ENCODE assay signal across 7 mouse cellular contexts in the genomic region with DNA sequence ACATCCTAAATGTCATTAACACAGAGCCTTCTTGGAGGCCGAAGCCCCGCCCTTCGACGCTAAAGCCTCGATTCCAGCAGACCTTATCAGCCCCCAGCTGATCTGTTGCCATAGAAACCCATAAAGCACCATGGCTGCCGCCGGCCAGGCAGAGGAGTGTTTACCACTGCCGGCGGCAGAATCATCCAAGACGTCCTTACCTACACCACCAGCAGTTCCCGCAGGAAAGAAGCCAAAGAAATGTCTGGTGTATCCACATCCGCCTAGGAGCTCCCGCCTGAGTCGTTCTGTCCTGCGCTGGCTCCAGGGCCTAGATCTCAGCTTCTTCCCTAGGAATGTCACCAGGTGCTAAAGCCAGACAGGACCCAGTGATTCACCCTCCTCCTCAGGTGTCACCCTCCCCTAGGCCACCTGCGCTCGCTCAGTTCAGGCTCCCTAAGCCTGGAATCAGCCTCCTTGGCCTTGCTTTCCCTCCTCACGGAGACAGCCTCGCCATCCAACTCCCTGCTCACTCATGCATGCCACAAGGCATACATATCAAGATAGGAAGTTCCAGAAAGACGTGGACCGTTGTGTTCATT. TPM values are rescaled to one million over a fixed set of nuclear protein-coding genes. Genes with fewer than 3 reads are reported as not detected.
DNase-seq lines count a peak whose midpoint lies in the region; ATAC-seq and TF ChIP-seq lines count a peak whose summit lies in the region.

A gene (plus strand): TSS at position 111 of the 581 bp plus-strand sequence.

- H3K36me3 ChIP-seq in forebrain, embryonic 16.5 days (ENCODE audit: control insufficient read depth, insufficient read depth): no peaks in the 10 kb centered on the region
- no peaks in the 10 kb centered on the region for H3K36me3 ChIP-seq in intestine, postnatal 0 days (ENCODE audit: control insufficient read depth, insufficient read depth)
- no peaks in the 10 kb centered on the region for H3K36me3 ChIP-seq in liver, embryonic 12.5 days

- peak within 1 kb of the TSS; percentile 63 for H3K4me2 ChIP-seq in forebrain, embryonic 16.5 days (ENCODE audit: low read length)
- H3K4me2 ChIP-seq in intestine, postnatal 0 days (replicated peaks; ENCODE audit: low read depth): peak within 1 kb of the TSS; percentile 59
- peak within 1 kb of the TSS; percentile 60 for H3K4me2 ChIP-seq in liver, embryonic 12.5 days

- WGBS in forebrain, embryonic 16.5 days: 5% methylated on average over 21 of the region's 21 CpGs
- 9% methylated on average over 21 of the region's 21 CpGs for WGBS in intestine, postnatal 0 days
- 18% methylated on average over 21 of the region's 21 CpGs for WGBS in liver, embryonic 12.5 days (ENCODE audit: insufficient replicate concordance)

- no peak for TF ChIP-seq CTCF in intestine, postnatal 0 days (IDR thresholded peaks at IDR 0.05; ENCODE audit: low read depth)

- peak; percentile 76 to 88 for DNase-seq in adrenal gland, adult (ENCODE audit: inconsistent age in 2 of 2, low spot score in 1 of 2)
- peak; percentile 52 for DNase-seq in c-Kit-positive CD71-positive TER-119-negative erythroid progenitor cells, embryonic 14.5 days (ENCODE audit: low read depth)
- DNase-seq in retina, embryonic 14.5 days (ENCODE audit: low spot score): peak; percentile 82
- DNase-seq in thymus, adult 18-20 months: no peak

- peak within 1 kb of the TSS; percentile 44 for H3K9ac ChIP-seq in forebrain, embryonic 16.5 days (replicated peaks; ENCODE audit: low read depth, low read length)
- H3K9ac ChIP-seq in intestine, postnatal 0 days (ENCODE audit: low read depth, low read length): no peak within 1 kb of the TSS
- no peak within 1 kb of the TSS for H3K9ac ChIP-seq in liver, embryonic 12.5 days

- H3K27me3 ChIP-seq in forebrain, embryonic 16.5 days (replicated peaks; ENCODE audit: control insufficient read depth, insufficient read depth, low read length): no peaks in the 10 kb centered on the region
- H3K27me3 ChIP-seq in intestine, postnatal 0 days (replicated peaks; ENCODE audit: control insufficient read depth, insufficient read depth, low read length): no peaks in the 10 kb centered on the region
- no peaks in the 10 kb centered on the region for H3K27me3 ChIP-seq in liver, embryonic 12.5 days (replicated peaks)

- H3K4me3 ChIP-seq in forebrain, embryonic 16.5 days (replicated peaks; ENCODE audit: low read length): peak within 1 kb of the TSS; percentile 31
- H3K4me3 ChIP-seq in intestine, postnatal 0 days (ENCODE audit: low read depth, low read length): no peak within 1 kb of the TSS; the same call in 1 of the 2 replicates
- H3K4me3 ChIP-seq in liver, embryonic 12.5 days: peak within 1 kb of the TSS; percentile 30

- H3K4me1 ChIP-seq in forebrain, embryonic 16.5 days (replicated peaks; ENCODE audit: control insufficient read depth, insufficient read depth, low read length): peaks cover 7% of the 10 kb centered on the region
- H3K4me1 ChIP-seq in intestine, postnatal 0 days (replicated peaks; ENCODE audit: control insufficient read depth, insufficient read depth, low read length): peaks cover 2% of the 10 kb centered on the region; the same call in 1 of the 2 replicates
- H3K4me1 ChIP-seq in liver, embryonic 12.5 days: peaks cover 6% of the 10 kb centered on the region

- peak; percentile 91 for ATAC-seq in forebrain, embryonic 16.5 days
- no peak for ATAC-seq in intestine, postnatal 0 days
- peak; percentile 77 for ATAC-seq in liver, embryonic 12.5 days

- no peak within 1 kb of the TSS for H3K27ac ChIP-seq in forebrain, embryonic 16.5 days (ENCODE audit: low read length)
- H3K27ac ChIP-seq in intestine, postnatal 0 days (ENCODE audit: low read depth, low read length): no peak within 1 kb of the TSS
- no peak within 1 kb of the TSS for H3K27ac ChIP-seq in liver, embryonic 12.5 days

- no peaks in the 10 kb centered on the region for H3K9me3 ChIP-seq in forebrain, embryonic 16.5 days (ENCODE audit: control insufficient read depth, low read length)
- H3K9me3 ChIP-seq in intestine, postnatal 0 days (ENCODE audit: control insufficient read depth): no peaks in the 10 kb centered on the region
- no peaks in the 10 kb centered on the region for H3K9me3 ChIP-seq in liver, embryonic 12.5 days (replicated peaks)

RNA-seq across cellular contexts. Expression of the gene that starts here (rescaled TPM):
- polyA plus RNA-seq in forebrain, embryonic 16.5 days (2015; fragmentation: Nextera tagmentation; extraction: Ambion mirVana): 0.20 TPM in 1 of 2 replicates, not detected in the other
- not detected in 2 replicates for polyA plus RNA-seq in intestine, postnatal 0 days (2015; fragmentation: Nextera tagmentation; extraction: Ambion mirVana)
- not detected in 2 replicates for polyA plus RNA-seq in liver, embryonic 12.5 days (2016; fragmentation: Nextera tagmentation; extraction: Ambion mirVana)

Comparison
In these comparisons a context has a peak if more than half of its experiments do, and no peak if none do; other contexts are left out.
1. Peak in ATAC-seq, H3K4me3 ChIP-seq, H3K9ac ChIP-seq and H3K4me2 ChIP-seq in forebrain, embryonic 16.5 days; RNA of the gene not detected or under 1 TPM.
2. Peak in ATAC-seq, H3K4me3 ChIP-seq and H3K4me2 ChIP-seq in liver, embryonic 12.5 days; RNA of the gene not detected or under 1 TPM.
3. DNase-seq: peak in adrenal gland, adult (2 of 2), c-Kit-positive CD71-positive TER-119-negative erythroid progenitor cells, embryonic 14.5 days (single experiment) and retina, embryonic 14.5 days (single experiment); none in thymus, adult 18-20 months (0 of 2).
4. Peak in every context shown above with its lines, with median percentiles within 50 percentile points of each other: H3K4me2 ChIP-seq.